Mouse (Mus musculus) cerebellum, adult 11 months (tissue): ENCODE data around the gene Rps25.
A peak's percentile ranks its signal among the peaks of the same experiment; 100 is the strongest.
"Not testable (repeated sequence)": the region's sequence is repeated elsewhere in the genome, so short reads cannot be mapped to it uniquely, and the experiment has no call there.

Experiments used
- DNase-seq: peaks from one replicate; pipeline ENCODE4 v3.0.0; 2022

The Rps25 gene

GRCm38 (mm10) chr9:44405011-44405410 is 1.9 kb upstream of the Rps25 start:
- DNase-seq, result no peak

GRCm38 (mm10) chr9:44407752-44408097 is 786 bp downstream of the Rps25 start:
- no peak for DNase-seq

GRCm38 (mm10) chr9:44408693-44409092 is 1.8 kb downstream of the Rps25 start:
- not testable (repeated sequence) for DNase-seq

- no peak for DNase-seq
These were observed 3.9 kb downstream of the Rps25 start for GRCm38 (mm10) chr9:44410647-44411336.

GRCm38 (mm10) chr9:44411601-44412130 is 4.7 kb downstream of the Rps25 start:
- DNase-seq, result no peak

- DNase-seq, result no peak
These were observed 5.4 kb downstream of the Rps25 start for GRCm38 (mm10) chr9:44412306-44412705.

- no peak for DNase-seq
These were observed 5.8 kb downstream of the Rps25 start for GRCm38 (mm10) chr9:44412781-44413180.

- DNase-seq, result no peak
These were observed 10.4 kb downstream of the Rps25 start for GRCm38 (mm10) chr9:44417156-44417891.

- peak; percentile 94 for DNase-seq
These were observed 11.0 kb downstream of the Rps25 start for GRCm38 (mm10) chr9:44417892-44418363.

- no peak for DNase-seq
These were observed 11.8 kb downstream of the Rps25 start, which contains the start of gene Ccdc84 for GRCm38 (mm10) chr9:44418519-44419385. TSS of gene Ccdc84 (minus strand) at chr9:44418569.

GRCm38 (mm10) chr9:44419730-44420129 is 12.8 kb downstream of the Rps25 start:
- not testable (repeated sequence) for DNase-seq

- no peak for DNase-seq
These were observed 13.4 kb downstream of the Rps25 start for GRCm38 (mm10) chr9:44420280-44420898.

- no peak for DNase-seq
These were observed 16.6 kb downstream of the Rps25 start for GRCm38 (mm10) chr9:44423576-44423975.

- DNase-seq, result no peak
These were observed 25.7 kb downstream of the Rps25 start for GRCm38 (mm10) chr9:44432577-44433185.

- no peak for DNase-seq
These were observed 28.8 kb downstream of the Rps25 start for GRCm38 (mm10) chr9:44435747-44436146.

- DNase-seq, result no peak
These were observed 34.0 kb downstream of the Rps25 start, which contains the start of gene Foxr1 for GRCm38 (mm10) chr9:44440961-44441360. TSS of gene Foxr1 (minus strand) at chr9:44441136.

- not testable (repeated sequence) for DNase-seq
These were observed 37.6 kb downstream of the Rps25 start for GRCm38 (mm10) chr9:44444402-44445025.

GRCm38 (mm10) chr9:44450387-44450786 is 43.4 kb downstream of the Rps25 start:
- DNase-seq, result no peak

- peak; percentile 80 for DNase-seq
These were observed 47.4 kb downstream of the Rps25 start for GRCm38 (mm10) chr9:44454132-44454890.

GRCm38 (mm10) chr9:44454891-44455220 is 47.9 kb downstream of the Rps25 start, which contains the start of gene Upk2:
TSS of gene Upk2 (minus strand) at chr9:44454976.
- DNase-seq, result no peak
